Mouse (Mus musculus) thymus, adult 2 months (tissue): ENCODE results near the gene Dph5. TPM values are rescaled to one million over a fixed set of nuclear protein-coding genes. Genes with fewer than 3 reads are reported as not detected.

ENCODE experiments used
- DNase-seq: peaks from one replicate; pipeline ENCODE4 v3.0.0; 2021
- H3K27ac ChIP-seq: fragments of 200-500 bp; 2 replicates; pipeline ENCODE4 v1.5.1; 2012; ENCODE audit warnings: low read length, control low read depth; ENCODE audit not compliant: control insufficient read depth, insufficient read depth
- H3K27me3 ChIP-seq: fragments of 200-500 bp; 2 replicates; pipeline ENCODE4 v1.6.1; 2012; ENCODE audit warnings: mild to moderate bottlenecking, low read length, moderate library complexity, mixed read lengths; ENCODE audit not compliant: control insufficient read depth, insufficient read depth
- H3K36me3 ChIP-seq: fragments of 200-500 bp; 2 replicates; pipeline ENCODE4 v1.6.1; 2012; ENCODE audit warnings: mild to moderate bottlenecking, low read length, moderate library complexity; ENCODE audit not compliant: control insufficient read depth, insufficient read depth
- H3K4me1 ChIP-seq: fragments of 200-500 bp; replicated peaks from 2 replicates; pipeline ENCODE4 v1.6.1; 2012; ENCODE audit warnings: low read length; ENCODE audit not compliant: control insufficient read depth, insufficient read depth
- H3K4me3 ChIP-seq: fragments of 200-500 bp; 2 replicates; pipeline ENCODE4 v1.5.1; 2012; ENCODE audit warnings: mild to moderate bottlenecking, low read length, control low read depth, moderate library complexity; ENCODE audit not compliant: control insufficient read depth, insufficient read depth
- CTCF ChIP-seq: fragments of 200-500 bp; IDR thresholded peaks from 2 replicates; pipeline ENCODE4 v1.5.1; 2012; ENCODE audit warnings: mild to moderate bottlenecking, control low read depth, low read length, moderate library complexity, borderline replicate concordance; ENCODE audit not compliant: control insufficient read depth, poor library complexity, insufficient read depth; ENCODE audit errors: extremely low read depth
- POLR2A ChIP-seq: fragments of 200-500 bp; IDR thresholded peaks from 2 replicates; pipeline ENCODE4 v1.6.1; 2012; ENCODE audit warnings: mild to moderate bottlenecking, low read length, control low read depth, moderate library complexity; ENCODE audit not compliant: control insufficient read depth, poor library complexity, insufficient read depth; ENCODE audit errors: extremely low read depth
- WGBS: fragments of 180-500 bp; shearing (Covaris S2); methylation state at CpG from one replicate; pipeline ENCODE4 v1.1.7; 2018; 5-methylcytosine and 5-hydroxymethylcytosine counted together
- polyA plus RNA-seq: library from polyadenylated mRNA; depleted of rRNA; stranded (reverse); fragments of >200 nt; gene quantifications from 2 replicates; pipeline ENCODE4 v1.2.3, GENCODE M21; 2012; rRNA removed

The Dph5 gene
- polyA plus RNA-seq, 1 experiment = 9.4 TPM

GRCm38 (mm10) chr3:115971891-115972646 lies 84.4 kb downstream of the Dph5 start:
- Histone ChIP-seq H3K36me3 (peaks cover 6% of the 10 kb centered on the region), H3K27ac (peak overlapping the region; percentile 84), H3K27me3 (no peaks in the 10 kb centered on the region), H3K4me3 (no peak overlapping the region), H3K4me1 (peaks cover 22% of the 10 kb centered on the region)
- TF ChIP-seq POLR2A = no peak
- TF ChIP-seq CTCF = no peak
- WGBS = 61% methylated on average over 14 of the region's 14 CpGs
- DNase-seq = peak; percentile 26

- DNase-seq = peak; percentile 22
- no peak overlapping the region for H3K4me3 ChIP-seq
- peaks cover 21% of the 10 kb centered on the region for H3K36me3 ChIP-seq
- TF ChIP-seq CTCF = no peak
- TF ChIP-seq POLR2A = no peak
- no peaks in the 10 kb centered on the region for H3K27me3 ChIP-seq
- H3K27ac ChIP-seq = peak overlapping the region; percentile 38; the same call in 1 of the 2 replicates
- H3K4me1 ChIP-seq = peaks cover 22% of the 10 kb centered on the region
- WGBS = 59% methylated on average over 6 of the region's 6 CpGs
These were observed 86.6 kb downstream of the Dph5 start for GRCm38 (mm10) chr3:115974228-115974627.

DNA sequence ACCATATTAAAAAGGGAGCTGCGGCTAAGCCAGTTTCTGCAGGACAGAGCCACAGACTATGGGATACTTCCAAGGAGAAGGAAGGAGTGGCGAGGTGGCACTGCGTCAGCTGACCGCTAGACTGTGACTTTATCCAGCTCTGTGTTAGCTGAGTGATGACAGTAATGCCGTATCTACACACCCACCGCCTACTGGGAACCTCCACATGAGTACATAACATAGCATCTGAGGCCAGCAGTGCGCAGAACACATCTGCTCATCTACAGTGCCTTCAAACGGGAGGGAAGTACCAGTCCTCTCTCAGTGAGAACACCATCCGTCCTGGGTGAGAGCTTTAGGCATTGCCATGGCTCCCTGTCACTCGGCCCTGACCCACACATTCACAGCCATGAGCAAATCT lies 87.4 kb downstream of the Dph5 start:
- Histone ChIP-seq H3K27ac (peak overlapping the region; percentile 34; the same call in 1 of the 2 replicates), H3K27me3 (no peaks in the 10 kb centered on the region), H3K36me3 (peaks cover 26% of the 10 kb centered on the region), H3K4me3 (no peak overlapping the region), H3K4me1 (peaks cover 22% of the 10 kb centered on the region)
- no peak for DNase-seq
- WGBS = 95% methylated on average over 10 of the region's 10 CpGs
- TF ChIP-seq POLR2A (no peak), CTCF (no peak)

DNA sequence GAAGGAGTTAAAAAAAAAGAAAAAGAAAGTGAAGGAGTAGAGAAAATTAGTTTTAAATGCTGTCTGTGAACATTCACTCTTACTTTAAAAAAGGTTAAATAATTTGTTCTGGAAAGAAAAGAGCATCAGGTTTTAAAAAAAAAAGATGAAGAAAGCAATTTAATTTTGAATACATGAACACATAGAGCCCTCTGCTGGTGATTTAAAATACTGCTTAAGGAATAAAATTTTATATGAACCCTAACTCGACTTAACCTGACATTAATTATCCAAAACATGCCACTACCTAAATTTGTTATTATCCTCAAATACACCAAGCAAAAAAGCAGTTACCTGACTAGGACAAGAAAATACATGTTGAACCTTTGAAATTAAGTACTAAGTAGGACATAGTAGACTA lies 91.4 kb downstream of the Dph5 start:
- DNase-seq = no peak

GRCm38 (mm10) chr3:115983217-115983616 lies 95.6 kb downstream of the Dph5 start:
- no peak for DNase-seq
- Histone ChIP-seq H3K4me1 (no peaks in the 10 kb centered on the region), H3K36me3 (peaks cover 52% of the 10 kb centered on the region), H3K27ac (no peak overlapping the region), H3K27me3 (no peaks in the 10 kb centered on the region), H3K4me3 (no peak overlapping the region)
- 97% methylated on average over 8 of the region's 8 CpGs for WGBS
- TF ChIP-seq POLR2A (no peak), CTCF (no peak)

More for the DNA sequence above, 91.4 kb downstream of the Dph5 start:
- Histone ChIP-seq H3K36me3 (peaks cover 49% of the 10 kb centered on the region), H3K4me3 (no peak overlapping the region), H3K4me1 (0 out of 2 replicates have a peak, but pooled peaks cover 3% of the 10 kb centered on the region), H3K27me3 (no peaks in the 10 kb centered on the region), H3K27ac (no peak overlapping the region)
- WGBS = 14% methylated on average over 1 of the region's 1 CpGs
- TF ChIP-seq POLR2A (no peak), CTCF (no peak)

Other genes with a start within 250 kb of the Dph5 start
- 55.6 and 62.8 TPM in 2 replicates for gene S1pr1, start 172.8 kb upstream of the Dph5 start, polyA plus RNA-seq
- gene Slc30a7, start 119.6 kb downstream of the Dph5 start, polyA plus RNA-seq = 15.9 and 18.1 TPM in 2 replicates
- gene Extl2, start 119.6 kb downstream of the Dph5 start, polyA plus RNA-seq = 6.0 and 8.2 TPM in 2 replicates
- gene Vcam1, start 241.9 kb downstream of the Dph5 start, polyA plus RNA-seq = 26.2 and 31.3 TPM in 2 replicates